Mouse (Mus musculus): Measurements from ENCODE around the gene Ppp3ca.

DNA sequence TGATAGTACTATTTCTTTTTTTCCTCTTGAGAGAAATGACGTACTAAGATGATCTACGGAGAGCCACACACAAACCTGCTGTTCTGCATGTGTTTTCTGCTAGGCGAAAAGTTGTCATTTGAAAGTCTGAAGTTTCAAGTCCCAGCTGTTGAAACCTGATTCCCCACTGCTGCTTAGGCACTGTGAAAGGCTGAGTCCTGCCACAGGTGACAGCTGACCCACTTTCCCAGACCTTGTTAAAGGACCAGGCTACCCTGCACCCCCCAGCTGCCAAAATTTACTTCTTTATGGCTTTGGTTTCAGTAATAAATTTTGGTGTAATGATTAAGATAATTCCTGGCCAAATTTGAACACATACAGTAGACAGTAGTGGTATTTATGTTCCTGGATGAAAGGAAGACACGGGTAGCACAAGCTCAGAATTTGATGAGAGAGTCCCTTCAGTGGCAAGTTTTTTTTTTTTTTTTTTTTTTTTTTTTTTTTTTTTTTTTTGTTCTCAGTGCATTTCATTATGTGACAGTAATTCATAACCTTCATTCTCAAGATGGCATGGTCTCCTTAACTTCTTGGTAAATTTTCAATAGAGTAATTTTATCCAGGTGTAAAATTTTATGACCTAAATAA, 52.0 kb downstream of the Ppp3ca start:
- TF ChIP-seq CTCF (conservative IDR thresholded peaks at IDR 0.05; ENCODE audit: low read length) (no peak), POU5F1 (IDR thresholded peaks at IDR 0.05; ENCODE audit: borderline replicate concordance, low read length) (no peak), NANOG (IDR thresholded peaks at IDR 0.05; ENCODE audit: borderline replicate concordance, low read length) (no peak)
